Mouse (Mus musculus) MEL (cell line): ENCODE results near the gene Atg13. TPM values are rescaled to one million over a fixed set of nuclear protein-coding genes. Genes with fewer than 3 reads are reported as not detected.

ENCODE experiments used
- DNase-seq: peaks from one replicate; pipeline ENCODE4 v3.0.0; 2011; ENCODE audit warnings: low read depth, low spot score
- H3K27ac ChIP-seq: 2 replicates; pipeline ENCODE4 v1.5.1; 2012; ENCODE audit warnings: low read depth, mild to moderate bottlenecking, control low read depth, low read length, moderate library complexity; ENCODE audit not compliant: control insufficient read depth
- H3K27me3 ChIP-seq, 2 experiments: fragments of 150-350 bp in 1 of 2; sonication (generic) in 1 of 2; 2 replicates each; pipeline ENCODE4 v1.6.1; 2012; ENCODE audit warnings: low read length in 2 of 2, mild to moderate bottlenecking in 2 of 2, improper control_type of control experiment in 1 of 2, moderate library complexity in 1 of 2; ENCODE audit not compliant: insufficient read depth in 2 of 2, control insufficient read depth in 1 of 2
- H3K36me3 ChIP-seq, 2 experiments: 2 replicates each; pipeline ENCODE4 v1.6.1; 2012 to 2014; ENCODE audit warnings: low read length in 2 of 2, improper control_type of control experiment in 1 of 2, inconsistent platforms in 1 of 2, mild to moderate bottlenecking in 1 of 2; ENCODE audit not compliant: insufficient read depth in 2 of 2, control insufficient read depth in 1 of 2
- H3K4me1 ChIP-seq, 2 experiments: fragments of 150-350 bp in 1 of 2; sonication (generic) in 1 of 2; 2 replicates each; pipeline ENCODE4 v1.6.1; 2012; ENCODE audit warnings: low read length in 2 of 2, improper control_type of control experiment in 1 of 2, mild to moderate bottlenecking in 1 of 2; ENCODE audit not compliant: insufficient read depth in 2 of 2, control insufficient read depth in 1 of 2
- H3K4me3 ChIP-seq, 2 experiments: fragments of 150-350 bp in 1 of 2; sonication (generic) in 1 of 2; 2 replicates each; pipeline ENCODE4 v1.5.1; 2012; ENCODE audit warnings: low read depth in 2 of 2, low read length in 2 of 2, mild to moderate bottlenecking in 2 of 2, moderate library complexity in 2 of 2, control low read depth in 1 of 2, improper control_type of control experiment in 1 of 2; ENCODE audit not compliant: control insufficient read depth in 1 of 2, insufficient read depth in 1 of 2
- H3K79me2 ChIP-seq: 2 replicates; pipeline ENCODE4 v1.6.1; 2012; ENCODE audit warnings: mild to moderate bottlenecking, low read length, moderate library complexity; ENCODE audit not compliant: control insufficient read depth, poor library complexity, insufficient read depth
- H3K9ac ChIP-seq: 2 replicates; pipeline ENCODE4 v1.6.1; 2012; ENCODE audit warnings: low read depth, mild to moderate bottlenecking, control low read depth, low read length, moderate library complexity; ENCODE audit not compliant: control insufficient read depth, poor library complexity, severe bottlenecking
- H3K9me3 ChIP-seq: fragments of 150-350 bp; sonication (generic); replicated peaks from 2 replicates; pipeline ENCODE4 v1.6.1; 2012; ENCODE audit warnings: mild to moderate bottlenecking, low read length, improper control_type of control experiment, moderate library complexity; ENCODE audit not compliant: insufficient read depth
- BHLHE40 ChIP-seq: IDR thresholded peaks from 2 replicates; pipeline ENCODE4 v1.6.1; 2012; ENCODE audit warnings: low read depth, mild to moderate bottlenecking, inconsistent platforms, low read length, improper control_type of control experiment, borderline replicate concordance
- CHD1 ChIP-seq: IDR thresholded peaks from 2 replicates; pipeline ENCODE4 v1.6.1; 2012; ENCODE audit warnings: low read depth, mild to moderate bottlenecking, inconsistent platforms, low read length, improper control_type of control experiment
- CHD2 ChIP-seq: IDR thresholded peaks from 2 replicates; pipeline ENCODE4 v1.6.1; 2011; ENCODE audit warnings: low read length, improper control_type of control experiment
- EP300 ChIP-seq, 2 experiments: IDR thresholded peaks; 2 replicates each; pipeline ENCODE4 v1.6.1; 2011; ENCODE audit warnings: improper control_type of control experiment in 2 of 2, low read length in 2 of 2, low read depth in 1 of 2, mild to moderate bottlenecking in 1 of 2
- GABPA ChIP-seq: IDR thresholded peaks from 2 replicates; pipeline ENCODE4 v1.6.1; 2012; ENCODE audit warnings: low read depth, mild to moderate bottlenecking, inconsistent platforms, low read length, improper control_type of control experiment, moderate library complexity
- GATA1 ChIP-seq: IDR thresholded peaks from 2 replicates; pipeline ENCODE4 v1.6.1; 2011; ENCODE audit warnings: low read depth, low read length, improper control_type of control experiment
- HCFC1 ChIP-seq: IDR thresholded peaks from 2 replicates; pipeline ENCODE4 v1.6.1; 2012; ENCODE audit warnings: low read depth, mild to moderate bottlenecking, inconsistent platforms, low read length, improper control_type of control experiment, moderate library complexity
- JUND ChIP-seq: IDR thresholded peaks from 2 replicates; pipeline ENCODE4 v1.6.1; 2011; ENCODE audit warnings: low read depth, mild to moderate bottlenecking, improper control_type of control experiment, low read length
- KAT2A ChIP-seq: conservative IDR thresholded peaks from 2 replicates; pipeline ENCODE4 v1.6.1; 2012; ENCODE audit warnings: low read depth, low read length, improper control_type of control experiment, inconsistent platforms
- MAX ChIP-seq: IDR thresholded peaks from 2 replicates; pipeline ENCODE4 v1.6.1; 2011; ENCODE audit warnings: low read length, improper control_type of control experiment
- NELFE ChIP-seq: IDR thresholded peaks from 2 replicates; pipeline ENCODE4 v1.6.1; 2011; ENCODE audit warnings: low read depth, low read length, improper control_type of control experiment
- RAD21 ChIP-seq: IDR thresholded peaks from 2 replicates; pipeline ENCODE4 v1.6.1; 2011; ENCODE audit warnings: mild to moderate bottlenecking, low read depth, low read length, improper control_type of control experiment
- RCOR1 ChIP-seq: IDR thresholded peaks from 2 replicates; pipeline ENCODE4 v1.6.1; 2012; ENCODE audit warnings: low read depth, mild to moderate bottlenecking, inconsistent platforms, low read length, improper control_type of control experiment
- SMC3 ChIP-seq: IDR thresholded peaks from 2 replicates; pipeline ENCODE4 v1.6.1; 2011; ENCODE audit warnings: low read depth, low read length, improper control_type of control experiment
- TAL1 ChIP-seq: IDR thresholded peaks from 2 replicates; pipeline ENCODE4 v1.6.1; 2012; ENCODE audit warnings: mild to moderate bottlenecking, inconsistent platforms, low read length, moderate library complexity, mixed read lengths
- TBP ChIP-seq: IDR thresholded peaks from 2 replicates; pipeline ENCODE4 v1.8.0; 2011; ENCODE audit warnings: low read depth, low read length, improper control_type of control experiment
- TCF12 ChIP-seq: IDR thresholded peaks from 2 replicates; pipeline ENCODE4 v1.6.1; 2014; ENCODE audit warnings: low read depth, mild to moderate bottlenecking, inconsistent platforms, low read length, improper control_type of control experiment, moderate library complexity
- ZKSCAN1 ChIP-seq: IDR thresholded peaks from 2 replicates; pipeline ENCODE4 v1.6.1; 2012; ENCODE audit warnings: low read depth, mild to moderate bottlenecking, inconsistent platforms, low read length, improper control_type of control experiment, moderate library complexity
- polyA plus RNA-seq, 2 experiments: library from polyadenylated mRNA; stranded (reverse) in 1 of 2; unstranded in 1 of 2; fragments of >175 nt in 1 of 2; fragments of >200 nt in 1 of 2; gene quantifications; 2 replicates each; pipeline versions ENCODE4 v1.2.1 to v1.2.4; 2012; ENCODE audit warnings: low replicate concordance in 2 of 2, low read depth in 1 of 2; ENCODE audit not compliant: insufficient read length in 2 of 2, insufficient read depth in 1 of 2, missing spikeins in 1 of 2
- total RNA-seq: library from RNA; depleted of rRNA; stranded (reverse); fragments of 300-350 nt; gene quantifications from 2 replicates; pipeline ENCODE4 v1.2.3, GENCODE M21; 2012

The Atg13 gene
- total and polyA plus RNA-seq, 3 experiments = 8.4 to 27.7 TPM; not detected in 1

DNA sequence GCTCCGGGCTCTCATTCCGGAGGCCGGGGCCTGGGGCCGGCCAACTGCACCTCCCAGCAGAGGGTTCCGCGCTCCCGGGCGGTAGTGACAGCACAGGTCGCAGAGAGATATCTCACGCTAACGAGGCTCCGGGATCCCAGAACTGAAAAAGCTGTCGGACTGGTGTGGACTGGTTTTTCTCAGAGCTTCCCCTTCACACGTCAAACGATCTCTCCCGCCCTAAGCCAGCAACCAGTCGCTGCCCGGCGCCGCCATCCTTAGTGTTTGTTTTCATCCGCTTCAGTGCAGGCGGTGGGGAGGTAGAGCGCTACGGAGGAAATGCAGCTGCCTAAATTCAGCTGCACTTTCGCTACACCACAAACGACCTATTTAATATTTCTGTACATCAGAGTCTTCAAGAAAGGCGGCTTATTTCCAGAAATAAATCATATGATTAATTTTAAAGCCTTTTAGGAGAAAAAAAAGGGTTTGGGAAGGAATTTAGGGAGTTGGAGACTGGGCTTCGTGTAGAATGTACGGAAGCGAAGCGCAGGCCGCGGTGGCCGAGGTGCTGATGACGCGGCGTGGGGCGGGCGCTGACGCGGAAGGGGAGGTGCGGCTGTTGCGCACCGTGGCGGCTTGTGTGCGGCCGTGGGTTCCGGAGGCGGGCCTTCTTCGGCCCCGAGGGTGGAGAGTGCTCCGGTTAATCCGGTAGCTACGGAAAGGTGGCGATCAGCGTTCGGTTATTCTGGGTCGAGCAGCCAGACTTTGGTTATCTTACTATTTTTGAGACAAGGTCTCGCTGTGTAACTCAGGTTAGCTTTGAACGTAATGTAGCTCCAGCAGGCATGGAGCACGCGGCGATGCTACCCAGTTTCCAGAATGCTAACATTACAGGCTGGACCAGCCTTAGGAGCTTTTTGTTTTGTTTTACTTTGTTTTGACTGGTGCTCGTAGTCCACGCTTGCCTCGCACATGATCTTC lies at the start of gene Atg13, which contains the start of gene Harbi1 (continued):
- TF ChIP-seq RAD21 (no peak), TBP (no peak; the same call in 1 of the 2 replicates), JUND (no peak), CHD1 (0 out of 2 replicates have a peak, but pooled peaks have one; percentile 47), BHLHE40 (peak; percentile 89)

- peaks cover 0 to 14% of the 10 kb centered on the region in 2 experiments; a peak in 2 of 4 replicates for H3K36me3 ChIP-seq
- no peak overlapping the region for H3K27ac ChIP-seq
- no peak for DNase-seq
- no peaks in the 10 kb centered on the region for H3K9me3 ChIP-seq
- no peaks in the 10 kb centered on the region for H3K27me3 ChIP-seq
- H3K4me1 ChIP-seq = peaks cover 0 to 5% of the 10 kb centered on the region in 2 experiments; a peak in 2 of 4 replicates
- H3K9ac ChIP-seq = no peak overlapping the region
- TF ChIP-seq GABPA = no peak
- no peak for TF ChIP-seq CHD2
- TF ChIP-seq TCF12 = no peak
- TF ChIP-seq EP300 (IDR thresholded peaks at IDR 0.05; ENCODE audit: low read depth in 1 of 2, low read length in 2 of 2) = no peak
- no peak for TF ChIP-seq NELFE
- no peak for TF ChIP-seq MAX
- TF ChIP-seq BHLHE40 = no peak
- TF ChIP-seq TAL1 = no peak
- TF ChIP-seq GATA1 = no peak
- TF ChIP-seq JUND = no peak
- no peak for TF ChIP-seq KAT2A
- TF ChIP-seq RCOR1 = no peak
- TF ChIP-seq TBP = no peak
- no peak for TF ChIP-seq SMC3
- TF ChIP-seq HCFC1 = no peak
- TF ChIP-seq RAD21 = no peak
- TF ChIP-seq ZKSCAN1 = no peak
- peaks cover 24% of the 10 kb centered on the region for H3K79me2 ChIP-seq
- H3K4me3 ChIP-seq = no peak overlapping the region
These were observed 39.5 kb upstream of the Atg13 start for GRCm38 (mm10) chr2:91749811-91750261.
